Mouse (Mus musculus) testis, adult 10 weeks (tissue): ENCODE measurements around the gene Gng12. TPM values are rescaled to one million over a fixed set of nuclear protein-coding genes. Genes with fewer than 3 reads are reported as not detected.

Experiments used
- polyA plus RNA-seq: library from polyadenylated mRNA; stranded (reverse); fragments of 350-450 nt; fragmentation: Illumina TruSeq; extraction: RNeasy Lipid Tissue Mini Kit (QIAGEN cat#74804); gene quantifications from one replicate; pipeline ENCODE4 v1.2.3, GENCODE M21; 2014; ENCODE audit warnings: low read depth, low replicate concordance

Gng12 gene
- 42.8 TPM for polyA plus RNA-seq

GRCm38 (mm10) chr6:66896119-66896920 lies at the start of gene Gng12:
TSS of gene Gng12 (plus strand) at chr6:66896397.

GRCm38 (mm10) chr6:67036837-67037628 lies 140.8 kb downstream of the Gng12 start, which contains the start of gene Gadd45a:
TSS of gene Gadd45a (minus strand) at chr6:67037457.

Other genes with a start within 250 kb of the Gng12 start
- 0.17 TPM for gene Vmn1r35, start 210.5 kb upstream of the Gng12 start, polyA plus RNA-seq
- gene Vmn1r36, start 177.2 kb upstream of the Gng12 start, polyA plus RNA-seq = not detected
- gene Vmn1r37, start 167.0 kb upstream of the Gng12 start, polyA plus RNA-seq = not detected
- gene Vmn1r38, start 113.8 kb upstream of the Gng12 start, polyA plus RNA-seq = not detected
- not detected for gene Vmn1r39, start 85.8 kb upstream of the Gng12 start, polyA plus RNA-seq
- gene Gadd45a, start 141.1 kb downstream of the Gng12 start, polyA plus RNA-seq = 3.3 TPM